Mouse (Mus musculus) ES-Bruce4 (cell line): ENCODE measurements around the gene Zswim1. TPM values are rescaled to one million over a fixed set of nuclear protein-coding genes. Genes with fewer than 3 reads are reported as not detected.
A peak's percentile ranks its signal among the peaks of the same experiment; 100 is the strongest.

ENCODE experiments used
- H3K27ac ChIP-seq: 2 replicates; pipeline ENCODE4 v1.5.1; 2012; ENCODE audit warnings: low read length, inconsistent platforms; ENCODE audit not compliant: insufficient read depth
- H3K27me3 ChIP-seq: 2 replicates; pipeline ENCODE4 v1.6.1; 2012; ENCODE audit warnings: mild to moderate bottlenecking, low read length, inconsistent platforms; ENCODE audit not compliant: control insufficient read depth, poor library complexity, insufficient read depth, severe bottlenecking
- H3K36me3 ChIP-seq: 2 replicates; pipeline ENCODE4 v1.6.1; 2012; ENCODE audit warnings: inconsistent platforms, mild to moderate bottlenecking, low read length, moderate library complexity; ENCODE audit not compliant: control insufficient read depth, poor library complexity, insufficient read depth, severe bottlenecking
- H3K4me1 ChIP-seq: one replicate; pipeline ENCODE4 v1.8.1; 2011; ENCODE audit warnings: low read length; ENCODE audit not compliant: control insufficient read depth, insufficient read depth
- H3K4me3 ChIP-seq: 2 replicates; pipeline ENCODE4 v1.5.1; 2011; ENCODE audit warnings: low read depth, mild to moderate bottlenecking, low read length
- H3K9ac ChIP-seq: 2 replicates; pipeline ENCODE4 v1.6.1; 2012; ENCODE audit warnings: low read depth, mild to moderate bottlenecking, inconsistent platforms; ENCODE audit not compliant: poor library complexity, severe bottlenecking
- H3K9me3 ChIP-seq: replicated peaks from 2 replicates; pipeline ENCODE4 v1.6.1; 2012; ENCODE audit warnings: mild to moderate bottlenecking, low read length, inconsistent platforms; ENCODE audit not compliant: control insufficient read depth, poor library complexity, insufficient read depth, severe bottlenecking
- CTCF ChIP-seq: IDR thresholded peaks from one replicate; pipeline ENCODE4 v1.8.1; 2011; ENCODE audit warnings: low read depth, low read length
- EP300 ChIP-seq: IDR thresholded peaks from 2 replicates; pipeline ENCODE4 v1.6.1; 2011; ENCODE audit warnings: low read depth, low read length; ENCODE audit not compliant: insufficient read depth
- POLR2A ChIP-seq: IDR thresholded peaks from one replicate; pipeline ENCODE4 v1.8.1; 2011; ENCODE audit warnings: low read length; ENCODE audit not compliant: insufficient read depth
- polyA plus RNA-seq: library from polyadenylated mRNA; stranded (reverse); fragments of >200 nt; gene quantifications from 2 replicates; pipeline ENCODE4 v1.2.4, GENCODE M21; 2011; ENCODE audit warnings: low read depth; ENCODE audit not compliant: missing spikeins, insufficient read depth, insufficient read length

The Zswim1 gene
- polyA plus RNA-seq, 1 experiment = 39.5 TPM

GRCm38 (mm10) chr2:164829090-164829489 is 6.6 kb downstream of the Zswim1 start:
- TF ChIP-seq EP300 (no peak), POLR2A (no peak), CTCF (no peak)
- Histone ChIP-seq H3K27ac (peak overlapping the region; percentile 69), H3K36me3 (peaks cover 36% of the 10 kb centered on the region), H3K9me3 (no peaks in the 10 kb centered on the region), H3K9ac (no peak overlapping the region), H3K4me1 (no peaks in the 10 kb centered on the region), H3K27me3 (no peaks in the 10 kb centered on the region), H3K4me3 (no peak overlapping the region)

- Histone ChIP-seq H3K9ac (no peak overlapping the region), H3K27me3 (no peaks in the 10 kb centered on the region), H3K9me3 (no peaks in the 10 kb centered on the region), H3K4me1 (no peaks in the 10 kb centered on the region), H3K36me3 (peaks cover 20% of the 10 kb centered on the region), H3K4me3 (no peak overlapping the region), H3K27ac (no peak overlapping the region)
- TF ChIP-seq EP300 = no peak
- TF ChIP-seq CTCF = no peak
- TF ChIP-seq POLR2A = no peak
Measured at GRCm38 (mm10) chr2:164831029-164831428, 8.5 kb downstream of the Zswim1 start.

GRCm38 (mm10) chr2:164832032-164832747 is 9.7 kb downstream of the Zswim1 start:
- peaks cover 18% of the 10 kb centered on the region for H3K36me3 ChIP-seq
- H3K4me1 ChIP-seq = no peaks in the 10 kb centered on the region
- H3K9me3 ChIP-seq = no peaks in the 10 kb centered on the region
- peak overlapping the region; percentile 78 for H3K9ac ChIP-seq
- no peaks in the 10 kb centered on the region for H3K27me3 ChIP-seq
- H3K4me3 ChIP-seq = peak overlapping the region; percentile 84
- TF ChIP-seq CTCF (no peak), EP300 (no peak), POLR2A (no peak)
- no peak overlapping the region for H3K27ac ChIP-seq

DNA sequence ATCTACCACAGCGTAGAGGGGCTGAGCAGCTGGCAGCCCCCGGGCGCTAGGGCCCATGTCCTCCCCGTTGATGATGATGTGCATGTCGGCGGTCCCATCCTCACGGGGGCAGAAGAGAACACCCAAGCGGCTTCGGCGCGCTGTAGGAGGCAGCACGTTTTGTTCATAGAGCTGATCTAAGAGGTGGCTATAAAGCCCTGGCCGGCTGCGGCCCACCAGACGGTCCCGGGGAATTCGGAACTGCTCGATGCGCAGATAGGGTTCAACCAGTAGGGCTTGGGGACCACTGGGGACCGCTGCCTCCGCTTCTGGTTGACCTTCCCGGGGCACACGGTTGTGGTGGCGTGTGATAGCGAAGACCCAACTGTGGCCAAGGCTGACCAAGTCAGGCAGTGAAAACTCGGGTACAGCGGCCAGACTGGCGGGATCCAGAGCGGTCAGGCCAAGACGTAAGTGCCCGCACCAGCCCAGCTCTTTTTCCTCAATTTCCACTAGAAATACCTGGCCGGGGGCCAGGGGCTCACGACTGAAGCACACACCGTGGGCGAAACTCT is 10.3 kb downstream of the Zswim1 start, which contains the start of gene Ctsa:
TSS of gene Ctsa (plus strand) at position 126 of the 554 bp plus-strand sequence.
- TF ChIP-seq EP300 (0 out of 2 replicates have a peak, but pooled peaks have one; percentile 58), CTCF (peak; percentile 40), POLR2A (no peak)
- Histone ChIP-seq H3K9ac (peak within 1 kb of the TSS; percentile 78), H3K9me3 (no peaks in the 10 kb centered on the region), H3K4me3 (peak within 1 kb of the TSS; percentile 84), H3K4me1 (no peaks in the 10 kb centered on the region), H3K27me3 (no peaks in the 10 kb centered on the region), H3K27ac (0 out of 2 replicates have a peak within 1 kb of the TSS, but pooled peaks have one; percentile 12), H3K36me3 (peaks cover 12% of the 10 kb centered on the region)

DNA sequence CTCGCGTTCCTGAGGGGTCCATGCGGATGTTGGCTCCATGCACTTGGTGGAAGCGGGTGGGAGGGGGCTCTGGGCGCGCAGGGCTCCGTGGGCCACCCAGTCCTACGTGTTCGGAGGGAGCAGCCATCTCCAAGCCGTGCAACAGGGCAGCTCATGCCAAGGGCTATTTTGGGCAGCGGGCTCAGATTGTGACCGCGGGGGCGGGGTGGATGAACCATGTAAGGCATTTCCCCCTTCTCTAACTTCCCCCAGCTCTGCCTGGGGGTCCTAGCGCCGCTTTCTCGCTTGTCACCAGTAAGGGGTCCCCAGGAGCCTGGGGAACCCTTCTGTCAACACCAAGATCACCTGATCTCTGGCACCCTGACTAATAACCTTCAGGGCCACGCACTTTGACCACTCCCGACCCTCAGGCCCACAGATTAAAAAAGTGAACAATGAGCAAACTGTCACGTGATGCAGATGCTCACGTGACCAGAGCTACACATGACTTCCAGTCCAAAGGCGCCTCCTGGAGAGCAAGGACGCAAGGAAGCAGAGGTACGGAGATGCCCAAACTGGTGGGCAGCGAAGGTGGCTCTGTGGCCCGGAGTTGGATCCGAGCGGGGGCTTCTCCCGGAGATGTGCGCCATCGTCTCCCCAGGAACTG is 11.0 kb downstream of the Zswim1 start, which contains the start of gene Neurl2:
TSS of gene Neurl2 (minus strand) at position 143 of the 646 bp plus-strand sequence.
- no peaks in the 10 kb centered on the region for H3K4me1 ChIP-seq
- H3K36me3 ChIP-seq = peaks cover 14% of the 10 kb centered on the region
- H3K27ac ChIP-seq = 0 out of 2 replicates have a peak within 1 kb of the TSS, but pooled peaks have one; percentile 12
- no peaks in the 10 kb centered on the region for H3K27me3 ChIP-seq
- H3K9ac ChIP-seq = peak within 1 kb of the TSS; percentile 78
- TF ChIP-seq CTCF (no peak), POLR2A (no peak), EP300 (peak; percentile 84)
- H3K4me3 ChIP-seq = peak within 1 kb of the TSS; percentile 84
- H3K9me3 ChIP-seq = no peaks in the 10 kb centered on the region
